Mouse (Mus musculus): ENCODE data around the gene Zfp280c.

The Zfp280c gene

GRCm38 (mm10) chrX:48493763-48494162, 100.5 kb downstream of the Zfp280c start:
- no peak for DNase-seq (ENCODE audit: low read depth, low spot score)
